Mouse (Mus musculus): ENCODE results near the gene Cdc42bpb. TPM values are rescaled to one million over a fixed set of nuclear protein-coding genes. Genes with fewer than 3 reads are reported as not detected.
A peak's percentile ranks its signal among the peaks of the same experiment; 100 is the strongest.

The Cdc42bpb gene
- polyA plus RNA-seq, 1 experiment, result 164 TPM

- 31% methylated on average over 80 of the region's 80 CpGs for WGBS
- TF ChIP-seq POLR2A (IDR thresholded peaks at IDR 0.05; ENCODE audit: low read depth, low read length) (no peak), CTCF (conservative IDR thresholded peaks at IDR 0.05; ENCODE audit: insufficient read depth, insufficient read length, low read depth, low read length) (no peak)
- H3K27me3 ChIP-seq (replicated peaks; ENCODE audit: control insufficient read depth, insufficient read depth, low read length), result no peaks in the 10 kb centered on the region
- DNase-seq, result no peak
- H3K36me3 ChIP-seq (ENCODE audit: control insufficient read depth, insufficient read depth, low read length), result no peaks in the 10 kb centered on the region
- peak overlapping the region; percentile 19; the same call in 1 of the 2 replicates for H3K4me3 ChIP-seq (ENCODE audit: insufficient read depth, low read depth, low read length)
- peaks cover 10% of the 10 kb centered on the region; the same call in 1 of the 2 replicates for H3K4me1 ChIP-seq (ENCODE audit: control insufficient read depth, insufficient read depth, low read length)
- H3K27ac ChIP-seq (ENCODE audit: insufficient read depth, low read depth, low read length), result no peak overlapping the region
These were observed 102.9 kb downstream of the Cdc42bpb start for GRCm38 (mm10) chr12:111274447-111275149.

- no peak for TF ChIP-seq POLR2A (IDR thresholded peaks at IDR 0.05; ENCODE audit: low read depth, low read length)
- TF ChIP-seq CTCF (conservative IDR thresholded peaks at IDR 0.05; ENCODE audit: insufficient read depth, insufficient read length, low read depth, low read length), result no peak
- Histone ChIP-seq H3K27me3 (replicated peaks; ENCODE audit: control insufficient read depth, insufficient read depth, low read length) (no peaks in the 10 kb centered on the region), H3K36me3 (ENCODE audit: control insufficient read depth, insufficient read depth, low read length) (no peaks in the 10 kb centered on the region), H3K4me1 (ENCODE audit: control insufficient read depth, insufficient read depth, low read length) (peaks cover 10% of the 10 kb centered on the region; the same call in 1 of the 2 replicates), H3K27ac (ENCODE audit: insufficient read depth, low read depth, low read length) (no peak overlapping the region), H3K4me3 (ENCODE audit: insufficient read depth, low read depth, low read length) (no peak overlapping the region)
- DNase-seq, result no peak
- 24% methylated on average over 28 of the region's 28 CpGs for WGBS
These were observed 103.5 kb downstream of the Cdc42bpb start for GRCm38 (mm10) chr12:111274006-111274405.

- Histone ChIP-seq H3K4me1 (ENCODE audit: control insufficient read depth, insufficient read depth, low read length) (peaks cover 10% of the 10 kb centered on the region; the same call in 1 of the 2 replicates), H3K27ac (ENCODE audit: insufficient read depth, low read depth, low read length) (no peak overlapping the region), H3K27me3 (replicated peaks; ENCODE audit: control insufficient read depth, insufficient read depth, low read length) (no peaks in the 10 kb centered on the region), H3K36me3 (ENCODE audit: control insufficient read depth, insufficient read depth, low read length) (no peaks in the 10 kb centered on the region), H3K4me3 (ENCODE audit: insufficient read depth, low read depth, low read length) (no peak overlapping the region)
- DNase-seq, result peak; percentile 87
- WGBS, result 22% methylated on average over 12 of the region's 12 CpGs
- TF ChIP-seq POLR2A (IDR thresholded peaks at IDR 0.05; ENCODE audit: low read depth, low read length) (no peak), CTCF (conservative IDR thresholded peaks at IDR 0.05; ENCODE audit: insufficient read depth, insufficient read length, low read depth, low read length) (peak; percentile 89)
These were observed 105.1 kb downstream of the Cdc42bpb start for GRCm38 (mm10) chr12:111272420-111272819.

GRCm38 (mm10) chr12:111271966-111272365, 105.6 kb downstream of the Cdc42bpb start:
- WGBS, result 16% methylated on average over 8 of the region's 8 CpGs
- TF ChIP-seq CTCF (conservative IDR thresholded peaks at IDR 0.05; ENCODE audit: insufficient read depth, insufficient read length, low read depth, low read length), result no peak
- no peak for TF ChIP-seq POLR2A (IDR thresholded peaks at IDR 0.05; ENCODE audit: low read depth, low read length)
- no peak for DNase-seq
- no peaks in the 10 kb centered on the region for H3K36me3 ChIP-seq (ENCODE audit: control insufficient read depth, insufficient read depth, low read length)
- peak overlapping the region; percentile 72 for H3K4me3 ChIP-seq (ENCODE audit: insufficient read depth, low read depth, low read length)
- H3K4me1 ChIP-seq (ENCODE audit: control insufficient read depth, insufficient read depth, low read length), result peaks cover 10% of the 10 kb centered on the region; the same call in 1 of the 2 replicates
- no peak overlapping the region for H3K27ac ChIP-seq (ENCODE audit: insufficient read depth, low read depth, low read length)
- H3K27me3 ChIP-seq (replicated peaks; ENCODE audit: control insufficient read depth, insufficient read depth, low read length), result no peaks in the 10 kb centered on the region

- TF ChIP-seq POLR2A (IDR thresholded peaks at IDR 0.05; ENCODE audit: low read depth, low read length) (no peak), CTCF (conservative IDR thresholded peaks at IDR 0.05; ENCODE audit: insufficient read depth, insufficient read length, low read depth, low read length) (no peak)
- DNase-seq, result no peak
- WGBS, result 5% methylated on average over 28 of the region's 28 CpGs
- H3K4me1 ChIP-seq (ENCODE audit: control insufficient read depth, insufficient read depth, low read length), result peaks cover 10% of the 10 kb centered on the region; the same call in 1 of the 2 replicates
- no peaks in the 10 kb centered on the region for H3K36me3 ChIP-seq (ENCODE audit: control insufficient read depth, insufficient read depth, low read length)
- H3K27me3 ChIP-seq (replicated peaks; ENCODE audit: control insufficient read depth, insufficient read depth, low read length), result no peaks in the 10 kb centered on the region
- H3K27ac ChIP-seq (ENCODE audit: insufficient read depth, low read depth, low read length), result peak overlapping the region; percentile 81
- peak overlapping the region; percentile 72 for H3K4me3 ChIP-seq (ENCODE audit: insufficient read depth, low read depth, low read length)
These were observed 106.1 kb downstream of the Cdc42bpb start for GRCm38 (mm10) chr12:111271406-111271805.

GRCm38 (mm10) chr12:111270629-111271277, 106.8 kb downstream of the Cdc42bpb start, which contains the start of gene Amn:
Gene Amn, plus strand, starts transcription at chr12:111271095.
- Histone ChIP-seq H3K4me1 (ENCODE audit: control insufficient read depth, insufficient read depth, low read length) (peaks cover 5% of the 10 kb centered on the region; the same call in 1 of the 2 replicates), H3K36me3 (ENCODE audit: control insufficient read depth, insufficient read depth, low read length) (no peaks in the 10 kb centered on the region), H3K27ac (ENCODE audit: insufficient read depth, low read depth, low read length) (peak within 1 kb of the TSS; percentile 81), H3K27me3 (replicated peaks; ENCODE audit: control insufficient read depth, insufficient read depth, low read length) (no peaks in the 10 kb centered on the region), H3K4me3 (ENCODE audit: insufficient read depth, low read depth, low read length) (peak within 1 kb of the TSS; percentile 72)
- WGBS, result 24% methylated on average over 25 of the region's 25 CpGs
- TF ChIP-seq POLR2A (IDR thresholded peaks at IDR 0.05; ENCODE audit: low read depth, low read length) (peak; percentile 41), CTCF (conservative IDR thresholded peaks at IDR 0.05; ENCODE audit: insufficient read depth, insufficient read length, low read depth, low read length) (no peak)
- peak; percentile 88 for DNase-seq
